Comparison of ENCODE assay signal across 10 mouse cellular contexts in the genomic region with DNA sequence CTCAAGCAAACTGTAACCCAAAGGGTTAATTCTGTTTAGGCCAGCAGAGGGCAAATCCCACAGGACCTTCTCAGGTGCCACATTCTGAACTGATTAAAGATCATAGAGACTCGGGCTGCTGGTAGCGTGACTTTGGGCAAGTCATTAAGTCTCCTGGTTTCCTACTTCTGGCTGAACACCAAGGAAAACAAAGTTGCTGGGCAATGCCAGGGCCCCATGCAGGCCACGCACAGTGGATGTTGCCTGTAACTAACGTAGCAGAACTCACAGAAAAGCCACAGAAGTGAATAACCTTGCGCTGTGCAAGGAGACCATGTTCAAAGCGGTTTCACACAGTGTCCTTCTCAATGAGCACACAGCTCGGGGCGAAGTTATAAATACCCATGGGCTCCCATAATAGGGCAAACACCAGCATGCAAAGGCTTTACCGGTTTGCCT.
DNase-seq lines count a peak whose midpoint lies in the region; ATAC-seq and TF ChIP-seq lines count a peak whose summit lies in the region.
"Had no signal": no experiment of that assay in that cellular context is flagged by ENCODE, and none has a peak within 500 bp of the region (broad histone marks: within the 10 kb centered on the region; RNA-seq: fewer than 3 reads in every experiment).

No protein-coding gene starts in this region.

- no peak overlapping the region for H3K27ac ChIP-seq in hindbrain, postnatal 0 days
- H3K27ac ChIP-seq in hindbrain, embryonic 11.5 days (ENCODE audit: low read depth, low read length), result no peak overlapping the region
- peak overlapping the region; percentile 78 for H3K27ac ChIP-seq in embryonic facial prominence, embryonic 12.5 days
- no peak overlapping the region; the same call in 1 of the 2 replicates for H3K27ac ChIP-seq in limb, embryonic 13.5 days
- H3K27ac ChIP-seq: midbrain, embryonic 12.5 days had no signal

- H3K36me3 ChIP-seq in hindbrain, postnatal 0 days (ENCODE audit: insufficient read depth, low read length), result no peaks in the 10 kb centered on the region
- H3K36me3 ChIP-seq in hindbrain, embryonic 11.5 days (ENCODE audit: control insufficient read depth, insufficient read depth, low read length), result no peaks in the 10 kb centered on the region
- no peaks in the 10 kb centered on the region for H3K36me3 ChIP-seq in embryonic facial prominence, embryonic 12.5 days
- no peaks in the 10 kb centered on the region for H3K36me3 ChIP-seq in limb, embryonic 13.5 days
- H3K36me3 ChIP-seq: midbrain, embryonic 12.5 days had no signal

- WGBS in hindbrain, postnatal 0 days, result 31% methylated on average over 9 of the region's 9 CpGs
- 60% methylated on average over 9 of the region's 9 CpGs for WGBS in hindbrain, embryonic 11.5 days
- 16% methylated on average over 9 of the region's 9 CpGs for WGBS in embryonic facial prominence, embryonic 12.5 days
- WGBS in limb, embryonic 13.5 days, result 17% methylated on average over 9 of the region's 9 CpGs

- intact Hi-C loops in gastrocnemius, postnatal 14 days (cut with DNase I; ENCODE audit: low total_unique reads), result no loop called here

- no peaks in the 10 kb centered on the region for H3K4me1 ChIP-seq in hindbrain, postnatal 0 days (ENCODE audit: insufficient read depth, low read length)
- no peaks in the 10 kb centered on the region for H3K4me1 ChIP-seq in hindbrain, embryonic 11.5 days (replicated peaks; ENCODE audit: control insufficient read depth, insufficient read depth, low read length)
- H3K4me1 ChIP-seq in embryonic facial prominence, embryonic 12.5 days, result peaks cover 48% of the 10 kb centered on the region
- peaks cover 59% of the 10 kb centered on the region for H3K4me1 ChIP-seq in limb, embryonic 13.5 days

- ATAC-seq in hindbrain, postnatal 0 days, result no peak
- no peak for ATAC-seq in hindbrain, embryonic 11.5 days (ENCODE audit: low FRiP score)
- ATAC-seq in embryonic facial prominence, embryonic 12.5 days (ENCODE audit: insufficient number of reproducible peaks, insufficient read depth, low FRiP score, low TSS enrichment), result peak; percentile 58; the same call in 1 of the 2 replicates
- ATAC-seq in limb, embryonic 13.5 days (ENCODE audit: low FRiP score, low read depth), result peak; percentile 20; the same call in 1 of the 2 replicates

- H3K9ac ChIP-seq in hindbrain, postnatal 0 days (replicated peaks; ENCODE audit: low read length), result no peak overlapping the region
- H3K9ac ChIP-seq in hindbrain, embryonic 11.5 days (ENCODE audit: low read depth, low read length), result no peak overlapping the region
- no peak overlapping the region for H3K9ac ChIP-seq in embryonic facial prominence, embryonic 12.5 days
- H3K9ac ChIP-seq in limb, embryonic 13.5 days, result no peak overlapping the region
- H3K9ac ChIP-seq: midbrain, embryonic 12.5 days had no signal

- no peaks in the 10 kb centered on the region for H3K27me3 ChIP-seq in hindbrain, postnatal 0 days (ENCODE audit: insufficient read depth, low read length)
- H3K27me3 ChIP-seq in hindbrain, embryonic 11.5 days (ENCODE audit: control insufficient read depth, insufficient read depth, low read length), result no peaks in the 10 kb centered on the region
- no peaks in the 10 kb centered on the region for H3K27me3 ChIP-seq in embryonic facial prominence, embryonic 12.5 days
- peaks cover 4% of the 10 kb centered on the region; the same call in 1 of the 2 replicates for H3K27me3 ChIP-seq in limb, embryonic 13.5 days

- 0 out of 2 replicates have a peak, but pooled peaks have one; percentile 6 for TF ChIP-seq CTCF in hindbrain, postnatal 0 days (IDR thresholded peaks at IDR 0.05; ENCODE audit: low read depth)

- H3K4me3 ChIP-seq in hindbrain, postnatal 0 days (ENCODE audit: low read length), result no peak overlapping the region
- H3K4me3 ChIP-seq in hindbrain, embryonic 11.5 days (ENCODE audit: low read depth, low read length), result no peak overlapping the region
- no peak overlapping the region for H3K4me3 ChIP-seq in embryonic facial prominence, embryonic 12.5 days
- H3K4me3 ChIP-seq in limb, embryonic 13.5 days, result no peak overlapping the region
- H3K4me3 ChIP-seq: midbrain, embryonic 12.5 days had no signal

- H3K9me3 ChIP-seq in hindbrain, postnatal 0 days (ENCODE audit: low read length), result no peaks in the 10 kb centered on the region
- H3K9me3 ChIP-seq in hindbrain, embryonic 11.5 days (ENCODE audit: control insufficient read depth, low read length), result no peaks in the 10 kb centered on the region
- no peaks in the 10 kb centered on the region for H3K9me3 ChIP-seq in embryonic facial prominence, embryonic 12.5 days
- no peaks in the 10 kb centered on the region for H3K9me3 ChIP-seq in limb, embryonic 13.5 days
- H3K9me3 ChIP-seq: midbrain, embryonic 12.5 days had no signal

- H3K4me2 ChIP-seq in hindbrain, postnatal 0 days (ENCODE audit: low read depth, low read length), result no peak overlapping the region
- no peak overlapping the region for H3K4me2 ChIP-seq in hindbrain, embryonic 11.5 days (replicated peaks; ENCODE audit: low read depth, low read length)
- H3K4me2 ChIP-seq in embryonic facial prominence, embryonic 12.5 days (replicated peaks), result no peak overlapping the region
- H3K4me2 ChIP-seq in limb, embryonic 13.5 days (replicated peaks), result 0 out of 2 replicates have a peak overlapping the region, but pooled peaks have one; percentile 28
- H3K4me2 ChIP-seq: midbrain, embryonic 12.5 days had no signal

- DNase-seq in hindbrain, postnatal 0 days (ENCODE audit: low spot score), result peak; percentile 38
- no peak for DNase-seq in hindbrain, embryonic 11.5 days (ENCODE audit: low spot score)
- DNase-seq in hindlimb bud, embryonic 11.5 days (ENCODE audit: extremely low spot score, low read depth, low spot score), result peak; percentile 52
- DNase-seq in natural killer cell, adult 2 months (ENCODE audit: low spot score in 2 of 2), result no peak
- no peak for DNase-seq in gastrocnemius, postnatal 14 days
- DNase-seq in gastrocnemius, postnatal 25 days, result no peak
- DNase-seq: spleen, adult 18-20 months had no signal

Comparison
In these comparisons a context has a peak if more than half of its experiments do, and no peak if none do; other contexts are left out.
1. DNase-seq: peak in hindbrain, postnatal 0 days (single experiment) and hindlimb bud, embryonic 11.5 days (single experiment); none in hindbrain, embryonic 11.5 days (single experiment), natural killer cell, adult 2 months (0 of 2), gastrocnemius, postnatal 14 days (single experiment) and gastrocnemius, postnatal 25 days (single experiment).
2. ATAC-seq: peak in embryonic facial prominence, embryonic 12.5 days (single experiment) and limb, embryonic 13.5 days (single experiment); none in hindbrain, postnatal 0 days (single experiment) and hindbrain, embryonic 11.5 days (single experiment).